Mouse (Mus musculus) central nervous system, embryonic 11.5 days (tissue): ENCODE results near the gene Tsg101. TPM values are rescaled to one million over a fixed set of nuclear protein-coding genes. Genes with fewer than 3 reads are reported as not detected.

Experiments used
- polyA plus RNA-seq: library from polyadenylated mRNA; depleted of rRNA; stranded (reverse); fragments of >200 nt; gene quantifications from 2 replicates; pipeline ENCODE4 v1.2.3, GENCODE M21; 2012; rRNA removed

Tsg101 gene
- polyA plus RNA-seq, result 104 and 163 TPM in 2 replicates

DNA sequence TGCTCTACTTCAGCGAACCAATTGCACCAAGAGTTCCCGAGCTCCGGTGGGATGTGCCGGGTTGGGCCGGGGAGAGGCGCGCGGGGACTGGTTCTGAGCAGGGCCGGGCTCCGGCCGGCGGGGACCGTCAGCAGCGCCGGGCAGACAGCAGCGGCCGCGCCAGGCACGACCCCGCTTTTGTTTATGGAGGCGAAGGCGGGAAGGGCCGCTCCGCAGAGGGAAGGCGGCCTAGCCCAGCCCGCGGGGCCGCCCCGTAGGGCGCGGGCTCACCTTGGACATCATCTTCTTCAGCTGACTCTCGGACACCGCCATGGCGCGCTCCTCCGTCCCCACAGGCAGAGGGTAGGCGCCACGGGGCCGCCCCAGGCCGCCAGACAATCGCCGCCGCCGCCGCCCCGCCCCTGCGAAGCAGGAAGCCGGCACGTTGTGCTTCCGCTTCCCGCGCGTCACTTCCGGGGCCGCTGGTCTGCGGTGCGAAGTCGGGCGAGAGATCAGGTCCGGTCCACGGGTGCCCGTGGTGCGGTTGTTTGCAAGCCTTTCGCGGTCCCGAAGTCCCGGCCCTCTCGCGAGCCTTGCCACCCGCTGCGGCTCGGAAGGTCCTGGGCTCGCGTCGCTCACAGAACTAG, at the start of gene Tsg101:
TSS of gene Tsg101 (minus strand) at position 419 of the 626 bp plus-strand sequence.

DNA sequence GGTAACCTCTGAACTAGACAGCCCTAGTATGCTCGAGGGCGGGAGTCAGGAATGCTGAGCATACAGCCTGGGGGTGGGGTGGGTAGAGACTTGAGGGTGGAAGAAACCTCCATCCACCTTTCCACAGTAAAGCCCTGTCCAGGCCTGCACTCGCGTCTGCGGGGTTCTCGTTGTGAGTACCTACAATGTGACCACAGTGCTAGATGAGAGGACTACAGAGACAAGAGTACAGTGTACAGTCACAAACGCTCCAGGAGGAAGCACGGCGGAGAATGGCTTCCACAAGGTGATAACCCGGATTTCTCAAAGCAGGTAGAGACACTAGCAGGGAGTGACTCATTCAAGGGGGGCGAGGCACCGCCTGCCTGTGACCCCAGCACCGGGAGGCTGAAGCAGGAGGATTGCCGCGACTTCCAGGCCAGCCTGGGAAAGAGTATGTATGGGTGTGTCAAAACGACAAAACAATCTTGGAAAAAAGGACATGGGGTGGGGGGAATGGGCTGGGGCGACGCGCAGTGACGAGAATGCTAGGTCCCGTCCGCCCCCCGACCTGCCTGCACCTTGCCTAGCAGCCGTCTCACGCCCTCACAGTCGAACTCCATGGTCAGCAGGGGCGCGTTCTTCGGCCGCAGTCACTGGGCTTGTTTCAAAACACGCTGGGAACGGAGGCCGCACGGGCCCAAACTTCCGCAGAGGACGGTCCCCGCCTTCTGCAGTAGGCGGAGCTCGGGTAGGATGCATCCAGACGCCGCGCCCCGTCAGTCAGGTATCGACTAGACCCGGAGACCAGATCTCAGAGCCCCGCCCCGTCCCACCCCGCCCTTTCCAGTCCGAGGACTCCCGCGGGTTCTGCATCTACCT, 38.3 kb upstream of the Tsg101 start, which contains the start of gene Uevld:
TSS of gene Uevld (minus strand) at position 697 of the 861 bp plus-strand sequence.

GRCm38 (mm10) chr7:46860996-46861395, 58.8 kb downstream of the Tsg101 start, which contains the start of gene Ldhc:
Ldhc (plus strand) TSS chr7:46861203.

DNA sequence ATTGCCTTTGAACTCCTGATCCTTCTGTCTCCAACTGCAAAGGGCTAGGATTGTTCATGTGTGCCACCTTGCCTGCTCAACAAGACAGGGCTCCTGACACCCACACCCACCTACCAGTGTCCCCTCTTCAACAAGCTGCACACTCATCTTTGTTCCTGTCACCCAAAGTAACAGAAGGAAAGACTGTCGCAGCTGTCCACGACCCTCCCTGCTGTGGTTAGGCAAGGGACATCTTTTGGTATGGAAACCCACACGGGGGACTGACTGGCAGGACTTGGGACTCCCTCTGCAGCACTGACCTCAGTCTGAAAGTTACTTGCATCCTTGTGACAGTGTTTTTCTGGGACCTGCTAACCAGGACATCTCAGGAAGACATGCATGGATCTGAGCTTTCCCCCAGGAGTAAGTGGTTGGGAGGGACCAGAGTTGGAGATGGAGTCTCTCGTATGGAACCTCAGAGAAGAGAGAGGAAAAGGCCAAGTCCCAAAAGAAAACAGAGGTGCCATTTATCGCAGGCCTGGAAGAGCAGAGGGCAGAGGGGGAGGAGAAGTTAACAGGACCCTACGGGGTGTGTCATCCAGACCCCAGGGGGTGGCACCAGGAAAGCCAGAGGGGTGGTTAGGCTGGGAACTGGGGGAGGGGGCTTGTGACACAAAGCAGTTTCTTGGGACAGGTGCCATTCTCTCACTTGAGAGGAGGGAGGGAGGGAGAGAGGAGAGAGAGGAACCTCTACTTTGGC, 78.8 kb downstream of the Tsg101 start, which contains the start of gene Ldha:
TSS of gene Ldha (plus strand) at position 689 of the 739 bp plus-strand sequence.

Other genes starting within 250 kb of the Tsg101 start
- gene Tph1, start 247.4 kb downstream of the Tsg101 start, polyA plus RNA-seq, result 0.25 and 0.34 TPM in 2 replicates
- gene Saal1, start 209.3 kb downstream of the Tsg101 start, polyA plus RNA-seq, result 24.6 and 25.0 TPM in 2 replicates
- 0.28 and 0.31 TPM in 2 replicates for gene Saa3, start 204.3 kb downstream of the Tsg101 start, polyA plus RNA-seq
- gene Saa4, start 187.4 kb downstream of the Tsg101 start, polyA plus RNA-seq, result 0.26 and 0.42 TPM in 2 replicates
- gene Saa1, start 177.0 kb downstream of the Tsg101 start, polyA plus RNA-seq, result 0.28 and 1.0 TPM in 2 replicates
- gene Saa2, start 168.2 kb downstream of the Tsg101 start, polyA plus RNA-seq, result 0.58 TPM in 1 of 2 replicates, not detected in the other
- 28.9 and 42.9 TPM in 2 replicates for gene Hps5, start 123.9 kb downstream of the Tsg101 start, polyA plus RNA-seq
- 32.4 and 40.5 TPM in 2 replicates for gene Gtf2h1, start 123.9 kb downstream of the Tsg101 start, polyA plus RNA-seq
- gene Ldha, start 78.5 kb downstream of the Tsg101 start, polyA plus RNA-seq, result 626 and 776 TPM in 2 replicates
- gene Ldhc, start 58.8 kb downstream of the Tsg101 start, polyA plus RNA-seq, result 0.05 and 0.07 TPM in 2 replicates
- gene Uevld, start 38.6 kb upstream of the Tsg101 start, polyA plus RNA-seq, result 9.2 and 12.0 TPM in 2 replicates
- gene Gm9999, start 63.6 kb upstream of the Tsg101 start, polyA plus RNA-seq, result not detected in 2 replicates
- 6.8 and 8.6 TPM in 2 replicates for gene Spty2d1, start 88.4 kb upstream of the Tsg101 start, polyA plus RNA-seq
- gene Tmem86a, start 130.6 kb upstream of the Tsg101 start, polyA plus RNA-seq, result 7.8 and 11.0 TPM in 2 replicates
- gene Ptpn5, start 213.7 kb upstream of the Tsg101 start, polyA plus RNA-seq, result 23.2 and 24.5 TPM in 2 replicates